Mouse (Mus musculus) ovary, postnatal 14 days (tissue): ENCODE data around the gene Sfxn2.
A peak's percentile ranks its signal among the peaks of the same experiment; 100 is the strongest.

ENCODE experiments used
- DNase-seq: peaks from one replicate; pipeline ENCODE4 v3.0.0; 2022; ENCODE audit warnings: low spot score

Gene Sfxn2

DNA sequence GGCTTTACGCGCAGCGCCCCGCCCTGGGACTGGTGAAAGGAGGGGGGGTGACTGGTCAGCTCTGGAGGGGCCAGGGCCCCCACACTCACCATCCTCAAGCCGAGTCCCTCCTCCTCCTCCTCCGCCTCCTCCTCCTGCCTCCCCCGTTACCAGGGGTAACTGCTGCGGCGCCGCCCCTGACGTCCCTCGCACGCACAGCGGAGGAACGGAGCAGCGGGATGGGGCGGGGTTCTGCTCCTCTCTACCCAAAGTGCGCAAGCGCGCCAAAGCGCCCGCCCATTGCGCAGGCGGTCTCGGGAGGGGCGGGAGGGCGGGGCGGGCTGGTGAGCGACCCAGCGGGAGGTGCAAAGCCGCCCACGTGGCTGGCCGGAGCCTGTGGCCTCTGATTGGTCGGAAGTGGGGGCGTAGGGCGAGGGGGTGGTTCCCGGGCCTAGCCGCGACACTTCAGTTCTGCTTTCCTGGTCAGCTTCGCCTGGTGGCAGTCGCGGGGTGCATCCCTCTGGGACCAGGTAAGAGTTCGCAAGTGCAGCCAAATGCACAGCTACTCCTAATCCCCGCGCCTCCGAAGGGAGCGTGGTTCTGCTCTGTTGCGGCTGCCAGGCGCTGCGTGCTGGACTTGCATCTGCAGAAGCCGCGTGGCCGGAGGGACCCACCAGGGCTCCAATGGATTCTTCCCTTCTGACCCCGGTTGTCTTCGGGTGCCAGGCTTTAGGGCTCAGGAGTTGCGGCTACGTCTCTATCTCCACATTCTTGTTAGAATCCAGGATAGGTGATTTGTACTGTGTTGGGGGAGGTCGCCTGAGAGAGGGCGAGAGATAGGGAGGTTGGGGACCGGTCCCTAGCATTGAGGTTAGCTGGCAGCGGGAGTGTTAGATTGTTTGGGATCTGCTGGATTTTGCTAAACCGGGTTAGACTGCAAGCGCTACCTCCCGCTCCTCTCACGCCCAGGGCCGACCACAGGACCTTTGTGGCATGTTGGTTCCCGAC, at the start of gene Sfxn2, which contains the start of gene Arl3:
Gene Sfxn2 (plus strand): TSS at position 415 of the 987 bp plus-strand sequence.
Gene Arl3 (minus strand): TSS at position 248 of the 987 bp plus-strand sequence.
- peak; percentile 86 for DNase-seq

DNA sequence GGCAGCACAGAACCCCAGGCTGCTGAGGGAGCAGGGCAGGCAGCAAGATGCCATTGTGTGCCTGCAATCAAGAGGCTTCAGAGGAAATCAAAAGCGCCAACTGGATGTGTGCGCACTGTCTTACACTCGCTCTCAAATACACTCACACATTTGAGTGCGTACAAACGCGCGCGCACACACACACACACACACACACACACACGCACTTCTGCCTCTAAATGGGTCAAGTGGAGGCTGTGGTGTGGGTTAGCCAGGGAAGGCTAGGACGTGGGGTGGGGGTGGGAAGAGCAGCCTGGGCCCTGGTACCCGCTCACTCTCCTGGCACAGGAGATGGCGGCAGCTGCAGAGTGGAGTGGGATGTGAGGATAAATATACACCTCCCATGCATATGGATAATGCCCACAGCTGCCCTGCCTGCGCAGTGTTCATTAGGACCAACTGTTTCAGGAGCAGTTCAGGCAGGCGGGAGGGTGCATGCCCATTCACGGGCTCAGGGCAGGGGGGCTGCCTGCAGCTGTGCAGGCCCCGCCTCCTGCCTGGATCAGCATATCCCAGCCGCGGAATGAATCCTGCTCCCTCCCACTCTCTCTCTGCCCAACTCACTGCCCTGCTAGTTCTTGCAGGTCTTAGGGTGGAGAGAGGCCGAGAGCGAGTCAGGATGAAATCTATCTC, 49.5 kb upstream of the Sfxn2 start:
- no peak for DNase-seq

GRCm38 (mm10) chr19:46524152-46524544, 49.0 kb upstream of the Sfxn2 start:
- DNase-seq: no peak

- DNase-seq: no peak
These were observed 48.4 kb upstream of the Sfxn2 start for GRCm38 (mm10) chr19:46524601-46525321.

DNA sequence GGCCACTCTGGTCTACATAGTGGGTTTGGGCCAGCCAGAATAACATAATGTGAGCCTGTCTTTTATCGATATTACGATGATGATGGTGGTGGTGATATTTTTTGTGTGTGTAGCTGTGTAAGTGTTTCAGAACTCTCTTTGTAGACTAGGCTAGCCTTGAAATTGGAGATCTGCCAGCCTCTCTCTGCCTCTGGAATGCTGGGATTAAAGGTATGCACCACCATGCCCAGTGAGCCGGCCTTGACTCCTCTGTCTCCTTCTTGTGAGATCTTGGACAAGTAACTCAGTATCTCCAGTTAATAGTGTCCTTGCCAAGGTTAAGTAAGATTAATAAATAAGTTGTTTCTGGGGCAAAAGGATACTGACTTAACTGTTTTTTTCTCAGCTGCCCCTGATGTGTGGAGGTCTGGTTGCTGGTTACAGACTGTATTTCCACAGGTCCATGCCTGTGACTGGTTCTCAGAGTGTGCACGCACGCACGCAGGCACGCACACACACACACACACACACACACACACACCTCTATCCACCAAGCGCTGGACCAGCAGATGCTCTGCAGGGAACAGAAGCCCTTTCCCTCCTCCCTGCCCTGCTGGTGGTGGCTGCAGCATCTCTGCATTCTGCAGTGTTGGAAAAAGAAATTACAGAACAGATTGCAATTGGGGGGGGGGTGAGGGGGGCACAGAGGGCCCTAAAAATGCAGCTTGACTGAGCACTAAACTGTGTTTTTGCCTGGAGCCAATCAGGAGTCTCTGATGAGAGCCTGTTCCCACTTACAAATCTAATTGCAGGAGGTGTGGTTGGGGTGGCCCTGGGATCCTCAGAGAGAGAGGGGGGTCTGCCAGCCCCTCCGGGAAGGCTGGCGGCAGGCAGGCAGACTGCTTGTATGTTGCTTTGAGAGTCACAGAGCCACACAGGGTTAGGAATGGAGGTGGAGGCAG, 47.2 kb upstream of the Sfxn2 start:
- no peak for DNase-seq

GRCm38 (mm10) chr19:46527632-46528528, 45.3 kb upstream of the Sfxn2 start:
- no peak for DNase-seq

GRCm38 (mm10) chr19:46528529-46529213, 44.5 kb upstream of the Sfxn2 start:
- no peak for DNase-seq

DNA sequence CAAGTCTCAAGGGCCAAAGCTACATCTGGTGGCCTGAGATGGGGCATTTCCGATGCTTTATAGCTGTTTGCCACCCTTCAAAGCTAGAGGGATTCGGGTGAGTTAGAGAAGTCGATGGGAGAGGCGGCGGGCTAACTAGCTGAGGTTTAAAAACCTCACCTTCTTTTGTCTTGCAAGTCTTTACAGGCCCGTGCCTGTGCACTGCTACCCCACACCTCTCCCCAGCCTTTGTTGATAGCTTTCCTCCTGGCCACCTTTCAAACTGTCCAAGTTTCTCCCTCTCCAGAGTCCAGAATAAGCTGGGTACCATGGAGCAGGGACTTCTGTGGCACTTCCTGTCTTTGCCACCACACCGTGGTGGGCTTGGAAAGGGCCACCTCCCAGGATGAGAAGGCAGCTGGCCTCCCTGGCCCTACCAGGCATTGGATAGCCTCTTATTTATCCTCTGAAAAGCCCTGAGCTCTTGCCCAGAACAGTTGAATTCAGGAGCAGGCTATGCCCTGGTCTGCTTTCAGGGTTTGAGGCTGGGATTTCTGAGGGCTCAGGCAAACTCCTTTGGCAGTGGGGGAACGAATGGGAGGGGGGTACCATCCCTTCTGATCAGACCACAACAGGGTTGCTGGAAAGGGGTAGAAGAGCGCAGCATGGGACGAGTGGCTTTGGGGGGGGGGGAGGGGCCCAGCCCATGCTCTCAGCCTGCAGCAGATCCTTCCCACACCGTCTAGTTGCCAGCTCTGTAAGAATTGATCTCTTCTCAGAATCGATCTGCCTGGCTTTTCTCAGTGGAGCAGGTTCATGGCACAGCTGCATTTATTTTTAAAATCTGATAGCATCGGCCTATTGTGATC, 43.3 kb upstream of the Sfxn2 start:
- DNase-seq: no peak

GRCm38 (mm10) chr19:46530449-46530990, 42.6 kb upstream of the Sfxn2 start:
- DNase-seq: no peak

- DNase-seq: no peak
These were observed 41.8 kb upstream of the Sfxn2 start for GRCm38 (mm10) chr19:46531071-46532030.

- no peak for DNase-seq
These were observed 41.0 kb upstream of the Sfxn2 start for GRCm38 (mm10) chr19:46532031-46532688.

DNA sequence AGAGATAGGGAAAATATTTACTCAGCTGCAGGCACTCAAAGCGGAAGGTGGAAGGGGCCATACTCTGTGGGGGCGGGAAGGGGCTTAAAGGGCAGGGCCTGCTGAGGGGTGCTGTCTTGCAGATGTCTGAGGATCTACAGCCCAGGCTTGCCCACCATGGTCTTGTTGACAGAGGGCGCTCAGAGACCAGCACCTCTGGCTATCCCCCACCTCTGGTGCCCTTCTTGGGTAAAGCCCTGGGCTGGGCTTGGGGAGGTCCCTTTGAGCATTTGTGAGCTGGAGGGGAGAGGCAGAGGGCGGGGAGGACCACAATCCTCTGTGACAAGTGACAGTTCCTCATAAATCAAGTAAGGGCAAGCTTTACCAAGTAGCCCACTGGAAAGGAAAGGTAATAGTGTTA, 40.1 kb upstream of the Sfxn2 start:
- DNase-seq: no peak

DNA sequence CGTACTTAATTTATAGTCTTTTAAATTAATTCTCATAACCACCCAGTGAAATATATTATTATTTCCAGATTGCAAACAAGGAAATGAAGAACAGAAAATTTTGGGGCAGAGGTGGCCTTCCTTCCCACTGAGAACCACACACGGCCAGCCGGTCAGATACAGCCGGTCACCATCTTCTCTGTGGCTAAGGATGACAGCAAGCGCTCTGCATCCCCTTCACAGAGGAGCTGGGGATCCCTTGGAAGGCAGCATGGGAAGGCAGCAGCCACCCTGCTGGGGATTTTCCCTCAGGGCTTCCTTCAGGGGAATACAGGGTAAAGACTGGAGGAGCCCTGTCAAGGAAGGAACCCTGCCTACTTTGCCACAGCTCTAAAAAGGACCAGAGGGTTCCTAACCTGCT, 39.6 kb upstream of the Sfxn2 start:
- DNase-seq: no peak

DNA sequence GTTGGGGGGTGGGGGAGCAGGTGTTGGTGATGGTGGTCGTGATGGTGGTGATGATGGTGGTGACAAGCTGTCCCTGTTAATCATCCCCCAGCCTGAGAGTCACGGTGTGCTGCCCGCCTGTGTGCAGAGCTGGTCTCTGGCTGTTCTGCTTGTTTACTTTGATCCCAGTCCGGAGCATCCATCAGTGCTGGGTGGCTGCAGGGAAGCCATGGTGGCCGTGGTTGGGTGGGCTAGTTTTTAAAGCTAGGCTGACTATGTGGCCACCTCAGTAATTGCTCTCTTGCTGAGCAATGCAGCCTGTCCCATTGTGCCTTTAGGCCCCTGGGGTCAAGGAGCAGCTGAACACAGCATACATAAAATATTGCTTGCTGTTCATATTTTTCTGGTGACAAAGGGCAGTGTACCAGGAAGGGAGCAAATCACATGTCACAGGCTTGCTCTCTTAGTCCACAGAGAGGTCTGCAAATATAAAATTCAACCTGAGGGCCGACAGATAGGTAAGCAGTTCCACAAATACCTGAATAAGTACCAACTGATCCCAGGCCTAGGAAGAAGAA, 38.5 kb upstream of the Sfxn2 start:
- no peak for DNase-seq

DNA sequence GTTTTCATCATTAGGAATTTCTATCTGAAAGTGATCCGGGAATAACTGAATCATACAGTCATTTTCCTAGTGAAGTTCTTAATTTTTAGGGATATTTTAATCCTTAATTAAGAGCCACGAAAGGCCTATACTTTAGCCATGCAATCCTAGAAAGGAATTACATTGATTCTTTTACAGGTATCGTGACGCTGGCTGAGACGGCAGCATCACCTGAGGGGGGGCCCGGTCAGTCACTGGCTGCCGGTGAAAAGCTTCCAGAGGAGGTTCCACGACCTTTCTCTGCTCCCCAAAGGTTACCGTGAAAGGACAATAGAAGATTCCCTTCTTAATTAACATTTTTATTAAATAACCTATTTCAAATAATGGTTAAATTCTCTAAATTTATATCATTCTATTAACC, 35.8 kb upstream of the Sfxn2 start:
- no peak for DNase-seq

GRCm38 (mm10) chr19:46538213-46538612, 35.0 kb upstream of the Sfxn2 start:
- no peak for DNase-seq
